Mouse (Mus musculus): ENCODE measurements around the gene Zfp366. TPM values are rescaled to one million over a fixed set of nuclear protein-coding genes. Genes with fewer than 3 reads are reported as not detected.
"Not testable (repeated sequence)": the region's sequence is repeated elsewhere in the genome, so short reads cannot be mapped to it uniquely, and the experiment has no call there.

Gene Zfp366
- polyA plus RNA-seq, 1 experiment from 2014 or later: 0.87 TPM

GRCm38 (mm10) chr13:99163071-99163470, 21.6 kb upstream of the Zfp366 start:
- H3K27ac ChIP-seq (replicated peaks): no peak overlapping the region
- ATAC-seq (ENCODE audit: low FRiP score): no peak
- WGBS: 74% methylated on average over 4 of the region's 4 CpGs
- no peaks in the 10 kb centered on the region for H3K27me3 ChIP-seq (replicated peaks)
- no peak overlapping the region for H3K9ac ChIP-seq (replicated peaks)
- H3K36me3 ChIP-seq: no peaks in the 10 kb centered on the region
- H3K9me3 ChIP-seq (replicated peaks): no peaks in the 10 kb centered on the region
- H3K4me2 ChIP-seq: no peak overlapping the region
- no peak overlapping the region for H3K4me3 ChIP-seq (replicated peaks)
- H3K4me1 ChIP-seq: peaks cover 13% of the 10 kb centered on the region

- no peak for ATAC-seq (ENCODE audit: low FRiP score)
- no peaks in the 10 kb centered on the region for H3K27me3 ChIP-seq (replicated peaks)
- no peak overlapping the region for H3K4me2 ChIP-seq
- no peaks in the 10 kb centered on the region for H3K9me3 ChIP-seq (replicated peaks)
- peak overlapping the region; percentile 56; the same call in 1 of the 2 replicates for H3K27ac ChIP-seq (replicated peaks)
- WGBS: 36% methylated on average over 10 of the region's 10 CpGs
- H3K36me3 ChIP-seq: no peaks in the 10 kb centered on the region
- H3K9ac ChIP-seq (replicated peaks): no peak overlapping the region
- peaks cover 13% of the 10 kb centered on the region for H3K4me1 ChIP-seq
- no peak overlapping the region for H3K4me3 ChIP-seq (replicated peaks)
Observed at GRCm38 (mm10) chr13:99163521-99164359, 20.9 kb upstream of the Zfp366 start.

DNA sequence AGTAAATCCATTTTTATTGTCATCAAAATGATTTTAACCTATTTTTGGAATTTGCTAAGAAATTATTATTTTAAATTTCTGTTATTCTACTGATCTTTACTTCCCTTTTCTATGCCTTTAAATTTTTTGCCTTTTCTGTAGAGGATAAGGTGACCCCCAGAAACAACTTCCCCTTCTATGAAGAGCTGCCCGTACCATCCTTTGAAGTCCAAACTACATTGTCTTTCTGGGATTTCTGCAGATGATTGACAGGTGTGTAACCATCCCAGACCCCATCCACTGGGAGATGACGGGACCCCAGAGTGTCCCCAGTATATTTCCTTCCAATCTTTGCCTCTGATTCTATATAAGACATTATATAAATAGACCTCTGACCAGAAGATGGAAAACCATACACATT, 20.3 kb upstream of the Zfp366 start:
- Histone ChIP-seq H3K4me1 (peaks cover 13% of the 10 kb centered on the region), H3K9ac (replicated peaks) (no peak overlapping the region), H3K36me3 (no peaks in the 10 kb centered on the region), H3K4me2 (no peak overlapping the region), H3K9me3 (replicated peaks) (no peaks in the 10 kb centered on the region), H3K27me3 (replicated peaks) (no peaks in the 10 kb centered on the region), H3K4me3 (replicated peaks) (no peak overlapping the region), H3K27ac (replicated peaks) (no peak overlapping the region)
- WGBS: 85% methylated on average over 2 of the region's 2 CpGs
- no peak for ATAC-seq (ENCODE audit: low FRiP score)

- no peak overlapping the region for H3K4me2 ChIP-seq
- no peaks in the 10 kb centered on the region for H3K36me3 ChIP-seq
- 86% methylated on average over 6 of the region's 6 CpGs for WGBS
- H3K4me3 ChIP-seq (replicated peaks): no peak overlapping the region
- H3K9ac ChIP-seq (replicated peaks): no peak overlapping the region
- no peak for ATAC-seq (ENCODE audit: low FRiP score)
- H3K4me1 ChIP-seq: no peaks in the 10 kb centered on the region
- H3K27me3 ChIP-seq (replicated peaks): no peaks in the 10 kb centered on the region
- H3K9me3 ChIP-seq (replicated peaks): no peaks in the 10 kb centered on the region
- no peak overlapping the region for H3K27ac ChIP-seq (replicated peaks)
Observed at GRCm38 (mm10) chr13:99169401-99169800, 15.2 kb upstream of the Zfp366 start.

DNA sequence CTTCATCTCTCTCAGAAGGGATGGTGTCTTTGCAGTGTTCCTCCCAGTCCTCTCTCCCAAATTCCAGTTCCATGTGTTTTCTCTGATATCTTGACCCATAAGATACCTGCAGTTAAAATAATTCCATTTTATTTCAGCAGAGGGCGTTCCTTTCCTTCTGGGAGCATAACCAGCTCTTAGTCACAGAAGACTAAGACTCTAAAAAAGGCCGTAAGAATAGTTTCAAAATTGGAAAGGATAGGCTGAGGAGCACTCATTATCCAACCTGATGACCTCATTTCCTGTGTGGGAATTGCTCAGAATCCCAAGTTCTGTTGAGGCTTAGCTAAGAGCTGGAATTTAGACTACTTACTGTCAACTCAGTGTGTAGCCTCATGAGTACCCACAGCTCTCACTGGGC, 14.3 kb upstream of the Zfp366 start:
- Histone ChIP-seq H3K4me3 (replicated peaks) (no peak overlapping the region), H3K9ac (replicated peaks) (no peak overlapping the region), H3K9me3 (replicated peaks) (no peaks in the 10 kb centered on the region), H3K36me3 (no peaks in the 10 kb centered on the region), H3K27ac (replicated peaks) (no peak overlapping the region), H3K4me1 (no peaks in the 10 kb centered on the region), H3K4me2 (no peak overlapping the region), H3K27me3 (replicated peaks) (no peaks in the 10 kb centered on the region)
- WGBS: 56% methylated on average over 2 of the region's 2 CpGs
- ATAC-seq (ENCODE audit: low FRiP score): no peak

DNA sequence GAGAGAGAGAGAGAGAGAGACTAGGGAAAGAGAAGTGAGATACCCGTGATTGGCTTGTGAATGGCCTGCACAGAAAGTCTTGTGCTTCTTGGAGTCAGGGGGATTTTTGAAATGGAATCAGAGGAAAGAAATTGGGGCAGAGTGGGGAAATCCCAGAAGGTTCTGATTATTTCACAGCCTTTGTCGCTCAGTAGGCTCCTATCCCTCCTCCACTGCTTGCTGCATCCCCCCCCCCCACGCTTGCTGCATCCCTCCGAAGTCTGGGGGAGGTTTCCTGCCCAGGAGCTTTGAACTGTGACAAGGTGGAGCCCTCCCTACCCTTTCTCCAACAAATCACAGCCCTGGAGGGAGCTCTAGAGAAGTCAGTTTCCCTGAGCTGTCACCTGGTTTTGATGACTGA, 10.8 kb upstream of the Zfp366 start:
- Histone ChIP-seq H3K4me3 (replicated peaks) (no peak overlapping the region), H3K27ac (replicated peaks) (no peak overlapping the region), H3K27me3 (replicated peaks) (no peaks in the 10 kb centered on the region), H3K9me3 (replicated peaks) (no peaks in the 10 kb centered on the region), H3K9ac (replicated peaks) (no peak overlapping the region), H3K36me3 (no peaks in the 10 kb centered on the region), H3K4me1 (no peaks in the 10 kb centered on the region), H3K4me2 (no peak overlapping the region)
- ATAC-seq (ENCODE audit: low FRiP score): no peak
- WGBS: 40% methylated on average over 4 of the region's 4 CpGs

GRCm38 (mm10) chr13:99182828-99183227, 1.8 kb upstream of the Zfp366 start:
- not testable (repeated sequence) for H3K36me3 ChIP-seq; H3K4me3 ChIP-seq (replicated peaks); H3K27ac ChIP-seq (replicated peaks); H3K9ac ChIP-seq (replicated peaks); ATAC-seq (ENCODE audit: low FRiP score); H3K27me3 ChIP-seq (replicated peaks); H3K9me3 ChIP-seq (replicated peaks); H3K4me2 ChIP-seq; H3K4me1 ChIP-seq
- WGBS: 89% methylated on average over 3 of the region's 3 CpGs

DNA sequence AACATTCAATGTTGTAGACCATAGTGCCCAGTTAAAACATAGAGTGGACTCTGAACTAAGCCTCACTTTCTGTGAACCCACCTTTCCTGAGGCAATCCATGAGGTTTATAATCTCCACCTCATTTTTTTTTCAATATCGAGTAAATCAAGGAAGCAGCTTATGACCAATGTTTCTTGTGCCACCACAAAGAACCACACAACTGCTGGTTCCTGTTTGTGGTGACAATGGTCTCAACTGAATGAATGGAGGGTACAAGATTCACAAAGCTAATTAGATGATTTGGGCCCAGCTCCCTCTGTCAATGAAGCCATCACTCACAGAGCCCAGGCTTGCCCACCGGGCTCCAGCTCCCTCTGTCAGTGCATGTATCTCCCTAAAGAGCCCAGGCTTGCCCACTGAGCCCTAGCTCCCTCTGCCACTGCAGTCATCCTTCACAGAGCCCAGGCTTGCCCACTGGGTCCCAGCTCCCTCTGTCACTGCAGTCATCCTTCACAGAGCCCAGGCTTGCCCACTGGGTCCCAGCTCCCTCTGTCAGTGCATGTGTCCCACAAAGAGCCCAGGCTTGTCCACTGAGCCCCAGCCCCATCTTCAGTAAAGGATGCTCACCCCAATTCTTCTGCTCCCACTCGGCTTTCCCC, 1.2 kb upstream of the Zfp366 start:
- H3K4me2 ChIP-seq: no peak overlapping the region
- H3K9me3 ChIP-seq (replicated peaks): no peaks in the 10 kb centered on the region
- no peak overlapping the region for H3K27ac ChIP-seq (replicated peaks)
- peaks cover 3% of the 10 kb centered on the region; the same call in 1 of the 2 replicates for H3K4me1 ChIP-seq
- H3K9ac ChIP-seq (replicated peaks): no peak overlapping the region
- ATAC-seq (ENCODE audit: low FRiP score): no peak
- H3K27me3 ChIP-seq (replicated peaks): no peaks in the 10 kb centered on the region
- 83% methylated on average over 3 of the region's 3 CpGs for WGBS
- no peak overlapping the region for H3K4me3 ChIP-seq (replicated peaks)
- no peaks in the 10 kb centered on the region for H3K36me3 ChIP-seq

GRCm38 (mm10) chr13:99185573-99185972, 950 bp downstream of the Zfp366 start:
- 82% methylated on average over 10 of the region's 10 CpGs for WGBS
- no peak overlapping the region for H3K9ac ChIP-seq (replicated peaks)
- H3K36me3 ChIP-seq: no peaks in the 10 kb centered on the region
- no peak overlapping the region for H3K4me2 ChIP-seq
- H3K9me3 ChIP-seq (replicated peaks): no peaks in the 10 kb centered on the region
- no peak for ATAC-seq (ENCODE audit: low FRiP score)
- H3K27me3 ChIP-seq (replicated peaks): no peaks in the 10 kb centered on the region
- H3K4me3 ChIP-seq (replicated peaks): no peak overlapping the region
- peaks cover 13% of the 10 kb centered on the region for H3K4me1 ChIP-seq
- H3K27ac ChIP-seq (replicated peaks): no peak overlapping the region

GRCm38 (mm10) chr13:99186138-99186853, 1.7 kb downstream of the Zfp366 start:
- WGBS: 97% methylated on average over 10 of the region's 10 CpGs
- H3K9me3 ChIP-seq (replicated peaks): no peaks in the 10 kb centered on the region
- H3K4me3 ChIP-seq (replicated peaks): no peak overlapping the region
- no peaks in the 10 kb centered on the region for H3K36me3 ChIP-seq
- no peak overlapping the region for H3K27ac ChIP-seq (replicated peaks)
- H3K4me1 ChIP-seq: peaks cover 18% of the 10 kb centered on the region
- ATAC-seq (ENCODE audit: low FRiP score): no peak
- H3K27me3 ChIP-seq (replicated peaks): no peaks in the 10 kb centered on the region
- H3K9ac ChIP-seq (replicated peaks): no peak overlapping the region
- peak overlapping the region; percentile 9; the same call in 1 of the 2 replicates for H3K4me2 ChIP-seq

GRCm38 (mm10) chr13:99186859-99187258, 2.2 kb downstream of the Zfp366 start:
- no peak for ATAC-seq (ENCODE audit: low FRiP score)
- Histone ChIP-seq H3K27me3 (replicated peaks) (no peaks in the 10 kb centered on the region), H3K27ac (replicated peaks) (no peak overlapping the region), H3K36me3 (no peaks in the 10 kb centered on the region), H3K4me2 (peak overlapping the region; percentile 6; the same call in 1 of the 2 replicates), H3K4me1 (peaks cover 23% of the 10 kb centered on the region), H3K9me3 (replicated peaks) (no peaks in the 10 kb centered on the region), H3K4me3 (replicated peaks) (no peak overlapping the region), H3K9ac (replicated peaks) (no peak overlapping the region)
- WGBS: 83% methylated on average over 7 of the region's 7 CpGs
